Mouse (Mus musculus) liver, embryonic 14.5 days (tissue): ENCODE results near the gene Asb1. TPM values are rescaled to one million over a fixed set of nuclear protein-coding genes. Genes with fewer than 3 reads are reported as not detected.
A peak's percentile ranks its signal among the peaks of the same experiment; 100 is the strongest.

ENCODE experiments used
- ATAC-seq: fragments of 200-750 bp; cut with Nextera tagmentation; 2 replicates; pipeline ENCODE4 v1.8.0; 2017; ENCODE audit warnings: moderate number of reproducible peaks, mild to moderate bottlenecking, moderate library complexity; ENCODE audit not compliant: insufficient read depth
- DNase-seq, 3 experiments: peaks; one replicate each; pipeline ENCODE4 v3.0.0-alpha.2; 2012 to 2013; ENCODE audit warnings: low read depth in 3 of 3, low spot score in 3 of 3
- H3K27ac ChIP-seq: fragments of 300-500 bp; sonication (generic); 2 replicates; pipeline ENCODE4 v1.5.1; 2014; ENCODE audit warnings: moderate library complexity, mild to moderate bottlenecking, control low read depth, inconsistent platforms
- H3K27me3 ChIP-seq: fragments of 300-500 bp; sonication (generic); 2 replicates; pipeline ENCODE4 v1.6.1; 2014; ENCODE audit warnings: mild to moderate bottlenecking, low read length, moderate library complexity; ENCODE audit not compliant: control insufficient read depth, insufficient read depth
- H3K36me3 ChIP-seq: fragments of 300-500 bp; sonication (generic); replicated peaks from 2 replicates; pipeline ENCODE4 v1.6.1; 2014; ENCODE audit warnings: low read depth; ENCODE audit not compliant: control insufficient read depth, insufficient read depth
- H3K4me1 ChIP-seq, 2 experiments: fragments of 200-500 bp in 1 of 2; fragments of 300-500 bp in 1 of 2; sonication (generic) in 1 of 2; replicated peaks; 2 replicates each; pipeline ENCODE4 v1.6.1; 2012 to 2014; ENCODE audit warnings: antibody characterized with exemption in 1 of 2, inconsistent platforms in 1 of 2, low read length in 1 of 2; ENCODE audit not compliant: control insufficient read depth in 2 of 2, insufficient read depth in 2 of 2
- H3K4me2 ChIP-seq: fragments of 300-500 bp; sonication (generic); 2 replicates; pipeline ENCODE4 v1.6.1; 2014; ENCODE audit warnings: low read depth, mild to moderate bottlenecking, control low read depth, moderate library complexity
- H3K4me3 ChIP-seq, 2 experiments: fragments of 200-500 bp in 1 of 2; fragments of 300-500 bp in 1 of 2; sonication (generic) in 1 of 2; 2 replicates each; pipeline ENCODE4 v1.5.1; 2012 to 2014; ENCODE audit warnings: low read depth in 2 of 2, low read length in 2 of 2, mild to moderate bottlenecking in 2 of 2, control low read depth in 1 of 2, inconsistent platforms in 1 of 2, moderate library complexity in 1 of 2; ENCODE audit not compliant: insufficient read depth in 1 of 2
- H3K9ac ChIP-seq: fragments of 300-500 bp; sonication (generic); replicated peaks from 2 replicates; pipeline ENCODE4 v1.6.1; 2014; ENCODE audit warnings: mild to moderate bottlenecking, control low read depth, moderate library complexity
- H3K9me3 ChIP-seq: fragments of 300-500 bp; sonication (generic); 2 replicates; pipeline ENCODE4 v1.6.1; 2016; ENCODE audit warnings: low read length, mixed read lengths; ENCODE audit not compliant: control insufficient read depth
- CTCF ChIP-seq: IDR thresholded peaks from 2 replicates; pipeline ENCODE4 v1.5.1; 2016; ENCODE audit warnings: antibody characterized with exemption, low read depth, control low read depth
- EP300 ChIP-seq: IDR thresholded peaks from 2 replicates; pipeline ENCODE4 v1.6.1; 2016; ENCODE audit warnings: antibody characterized with exemption, low read depth
- WGBS: fragments of 180-500 bp; shearing (Covaris S2); extraction: QIAGEN DNeasy Blood & Tissue Kit; methylation state at CpG from one replicate; pipeline ENCODE4 v1.1.7; 2014; ENCODE audit not compliant: insufficient replicate concordance; 5-methylcytosine and 5-hydroxymethylcytosine counted together
- polyA plus RNA-seq, 2 experiments: library from polyadenylated mRNA; depleted of rRNA in 1 of 2; stranded (reverse) in 1 of 2; unstranded in 1 of 2; fragments of >200 nt; fragmentation: Nextera tagmentation in 1 of 2; extraction: Ambion mirVana in 1 of 2; gene quantifications; 2 replicates each; pipeline versions ENCODE4 v1.2.1 to v1.2.3; 2012 to 2014

Asb1 gene
- 9.4 and 10.4 TPM in 2 replicates for polyA plus RNA-seq (2012; rRNA removed)
- polyA plus RNA-seq (2014; fragmentation: Nextera tagmentation; extraction: Ambion mirVana), result 12.6 and 15.8 TPM in 2 replicates

DNA sequence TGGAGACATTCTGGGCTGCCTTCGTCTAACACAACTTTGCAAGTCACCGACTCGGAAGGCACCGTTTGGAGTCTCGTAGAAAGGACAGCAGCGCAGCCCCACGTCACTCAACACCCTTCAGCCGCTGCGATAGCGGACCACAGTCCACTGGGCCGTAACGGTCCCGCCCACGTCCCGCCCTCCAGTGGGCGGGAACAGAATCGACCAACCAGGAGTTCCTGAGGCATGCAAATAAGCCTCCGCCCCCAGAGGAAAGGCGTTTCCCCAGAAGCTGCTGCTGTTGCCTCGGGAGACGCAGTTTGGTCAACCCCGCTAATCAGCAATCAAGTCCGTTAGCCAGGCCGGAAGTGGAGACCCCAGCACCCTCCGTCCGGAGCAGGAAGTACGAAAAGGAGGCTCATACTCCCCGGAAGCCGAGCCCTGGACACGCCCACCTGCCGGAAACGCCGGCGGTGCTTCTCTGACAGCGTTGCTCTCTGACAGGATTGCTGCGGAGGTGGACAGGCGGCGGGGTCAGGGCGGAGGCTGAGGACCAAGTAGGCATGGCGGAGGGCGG lies at the start of gene Asb1:
TSS of gene Asb1 (plus strand) at position 274 of the 556 bp plus-strand sequence.
- H3K4me2 ChIP-seq, result peak within 1 kb of the TSS; percentile 96
- TF ChIP-seq EP300 (peak; percentile 50), CTCF (peak; percentile 49)
- WGBS, result under 1% methylated on average over 41 of the region's 41 CpGs
- peak; percentile 90 for ATAC-seq
- H3K9ac ChIP-seq, result peak within 1 kb of the TSS; percentile 97
- peaks cover 55 to 56% of the 10 kb centered on the region in 2 experiments for H3K4me1 ChIP-seq
- no peaks in the 10 kb centered on the region for H3K9me3 ChIP-seq
- H3K27ac ChIP-seq, result peak within 1 kb of the TSS; percentile 92
- peak within 1 kb of the TSS; percentile 94 to 97 for H3K4me3 ChIP-seq
- H3K36me3 ChIP-seq, result peaks cover 11% of the 10 kb centered on the region
- no peaks in the 10 kb centered on the region for H3K27me3 ChIP-seq
- DNase-seq, result peak; percentile 98 to 100 (median 98)

DNA sequence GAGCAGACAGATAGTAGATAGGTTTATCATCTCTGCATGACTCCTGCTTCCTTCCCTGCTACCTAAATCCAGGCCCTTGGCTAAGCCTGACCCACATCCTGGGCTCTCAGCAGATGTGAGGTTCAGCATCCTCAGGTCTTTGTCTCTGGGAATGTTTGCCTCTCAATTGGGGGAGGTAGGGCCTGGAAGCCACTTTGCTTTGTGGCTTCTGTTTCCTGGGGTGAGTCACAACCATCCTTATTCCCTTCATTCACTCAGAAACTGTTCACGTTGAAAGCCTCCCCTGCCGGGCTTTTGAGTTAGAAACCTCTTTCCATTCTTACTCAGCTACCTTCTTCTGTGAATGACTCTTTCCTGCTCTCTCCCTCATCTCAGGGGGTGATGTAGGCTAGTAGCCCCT lies 47.6 kb upstream of the Asb1 start:
- no peak overlapping the region for H3K9ac ChIP-seq
- WGBS, result 20% methylated on average over 2 of the region's 2 CpGs
- H3K4me1 ChIP-seq, result peaks cover 0 to 12% of the 10 kb centered on the region in 2 experiments; a peak in 2 of 4 replicates
- no peak for DNase-seq
- no peaks in the 10 kb centered on the region for H3K27me3 ChIP-seq
- H3K36me3 ChIP-seq, result no peaks in the 10 kb centered on the region
- no peak overlapping the region for H3K27ac ChIP-seq
- no peaks in the 10 kb centered on the region for H3K9me3 ChIP-seq
- no peak for ATAC-seq
- no peak for TF ChIP-seq CTCF
- no peak for TF ChIP-seq EP300
- no peak overlapping the region for H3K4me2 ChIP-seq
- no peak overlapping the region for H3K4me3 ChIP-seq

- H3K27ac ChIP-seq, result no peak overlapping the region
- H3K9ac ChIP-seq, result no peak overlapping the region
- peaks cover 0 to 12% of the 10 kb centered on the region in 2 experiments; a peak in 2 of 4 replicates for H3K4me1 ChIP-seq
- TF ChIP-seq CTCF (no peak), EP300 (no peak)
- H3K27me3 ChIP-seq, result no peaks in the 10 kb centered on the region
- WGBS, result 36% methylated on average over 3 of the region's 3 CpGs
- H3K4me2 ChIP-seq, result peak overlapping the region; percentile 42
- ATAC-seq (peak; percentile 6; the same call in 1 of the 2 replicates), DNase-seq (no peak)
- no peaks in the 10 kb centered on the region for H3K36me3 ChIP-seq
- H3K9me3 ChIP-seq, result no peaks in the 10 kb centered on the region
- no peak overlapping the region for H3K4me3 ChIP-seq
Measured at GRCm38 (mm10) chr1:91493938-91494337, 46.4 kb upstream of the Asb1 start.

- ATAC-seq, result peak; percentile 100
Measured at GRCm38 (mm10) chr1:91494457-91495140, 45.7 kb upstream of the Asb1 start, which contains the start of gene Traf3ip1. Traf3ip1 (plus strand) TSS chr1:91494647.

DNA sequence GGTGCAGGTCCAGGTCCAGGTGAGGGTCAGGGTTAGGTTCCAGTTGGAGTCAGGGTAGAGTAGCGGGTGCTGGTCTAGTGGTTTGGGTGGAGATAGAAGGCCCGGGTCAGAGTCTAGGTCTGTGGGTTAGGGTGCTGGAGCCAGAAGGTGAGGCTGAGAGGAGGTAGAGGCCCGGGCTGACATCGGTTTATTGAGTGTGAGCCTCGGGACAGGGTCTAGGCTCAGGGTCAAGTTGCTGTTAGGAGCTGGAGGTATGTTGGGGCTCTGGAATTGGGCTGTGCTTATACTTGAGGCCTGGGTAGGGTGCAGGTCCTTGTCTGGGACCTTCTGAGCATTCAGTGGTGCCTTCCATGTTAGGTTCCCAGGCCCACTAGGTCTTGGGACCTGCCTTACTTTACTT lies 45.0 kb upstream of the Asb1 start:
- TF ChIP-seq EP300, result no peak
- no peak for TF ChIP-seq CTCF
- Histone ChIP-seq H3K36me3 (no peaks in the 10 kb centered on the region), H3K4me3 (peak overlapping the region; percentile 65 to 70), H3K4me2 (peak overlapping the region; percentile 62), H3K27ac (no peak overlapping the region), H3K4me1 (peaks cover 0 to 12% of the 10 kb centered on the region in 2 experiments; a peak in 2 of 4 replicates), H3K9me3 (no peaks in the 10 kb centered on the region), H3K27me3 (no peaks in the 10 kb centered on the region), H3K9ac (peak overlapping the region; percentile 37)
- DNase-seq (no peak), ATAC-seq (no peak)
- WGBS, result 47% methylated on average over 5 of the region's 5 CpGs

More at GRCm38 (mm10) chr1:91494457-91495140, 45.7 kb upstream of the Asb1 start, which contains the start of gene Traf3ip1:
- DNase-seq, result peak; percentile 80 to 86 (median 80)
- H3K4me1 ChIP-seq, result peaks cover 0 to 12% of the 10 kb centered on the region in 2 experiments; a peak in 2 of 4 replicates
- under 1% methylated on average over 79 of the region's 79 CpGs for WGBS
- no peaks in the 10 kb centered on the region for H3K9me3 ChIP-seq
- H3K4me3 ChIP-seq, result peak within 1 kb of the TSS; percentile 65 to 70
- H3K9ac ChIP-seq, result peak within 1 kb of the TSS; percentile 37
- peak within 1 kb of the TSS; percentile 62 for H3K4me2 ChIP-seq
- no peaks in the 10 kb centered on the region for H3K27me3 ChIP-seq
- H3K27ac ChIP-seq, result no peak within 1 kb of the TSS
- H3K36me3 ChIP-seq, result no peaks in the 10 kb centered on the region
- TF ChIP-seq CTCF, result no peak
- no peak for TF ChIP-seq EP300
